Mouse (Mus musculus) forebrain, postnatal 0 days (tissue): Measurements from ENCODE around the gene Evi5l. TPM values are rescaled to one million over a fixed set of nuclear protein-coding genes. Genes with fewer than 3 reads are reported as not detected.

Experiments
- ATAC-seq: fragments of 200-750 bp; cut with Nextera tagmentation; 2 replicates; pipeline ENCODE4 v1.8.0; 2017; ENCODE audit warnings: mild to moderate bottlenecking, moderate library complexity
- DNase-seq: peaks from one replicate; pipeline ENCODE4 v3.0.0-alpha.2; 2015
- H3K27ac ChIP-seq: fragments of 300-500 bp; sonication (generic); 2 replicates; pipeline ENCODE4 v1.5.1; 2014; ENCODE audit warnings: low read depth, mild to moderate bottlenecking, antibody characterized with exemption, low read length, moderate library complexity, mixed read lengths
- H3K27me3 ChIP-seq: fragments of 300-500 bp; sonication (generic); 2 replicates; pipeline ENCODE4 v1.6.1; 2014; ENCODE audit warnings: mild to moderate bottlenecking, low read length, mixed read lengths; ENCODE audit not compliant: insufficient read depth
- H3K36me3 ChIP-seq: fragments of 300-500 bp; sonication (generic); 2 replicates; pipeline ENCODE4 v1.6.1; 2014; ENCODE audit warnings: mild to moderate bottlenecking, moderate library complexity; ENCODE audit not compliant: insufficient read depth
- H3K4me1 ChIP-seq: fragments of 300-500 bp; sonication (generic); 2 replicates; pipeline ENCODE4 v1.6.1; 2014; ENCODE audit warnings: antibody characterized with exemption; ENCODE audit not compliant: insufficient read depth
- H3K4me2 ChIP-seq: fragments of 300-500 bp; sonication (generic); 2 replicates; pipeline ENCODE4 v1.6.1; 2014; ENCODE audit warnings: low read depth, mild to moderate bottlenecking, moderate library complexity
- H3K4me3 ChIP-seq: fragments of 300-500 bp; sonication (generic); 2 replicates; pipeline ENCODE4 v1.5.1; 2014; ENCODE audit warnings: low read depth, low read length, mixed read lengths
- H3K9ac ChIP-seq: fragments of 300-500 bp; sonication (generic); 2 replicates; pipeline ENCODE4 v1.6.1; 2014; ENCODE audit warnings: mild to moderate bottlenecking
- H3K9me3 ChIP-seq: fragments of 300-500 bp; sonication (generic); 2 replicates; pipeline ENCODE4 v1.6.1; 2016; ENCODE audit warnings: low read length
- CTCF ChIP-seq: sonication (generic); IDR thresholded peaks from 2 replicates; pipeline ENCODE4 v1.5.1; 2016; ENCODE audit warnings: antibody characterized with exemption, control low read depth, low read depth
- WGBS: fragments of 180-500 bp; shearing (Covaris S2); extraction: QIAGEN DNeasy Blood & Tissue Kit; methylation state at CpG from one replicate; pipeline ENCODE4 v1.1.7; 2014; 5-methylcytosine and 5-hydroxymethylcytosine counted together
- polyA plus RNA-seq: library from polyadenylated mRNA; unstranded; fragments of >200 nt; fragmentation: Nextera tagmentation; extraction: Ambion mirVana; gene quantifications from 2 replicates; pipeline ENCODE4 v1.2.1, GENCODE M21; 2015
- total RNA-seq: library from RNA; depleted of rRNA; stranded (reverse); fragments of >200 nt; gene quantifications from 2 replicates; pipeline ENCODE4 v1.2.3, GENCODE M21; 2014

The Evi5l gene
- total and polyA plus RNA-seq, 2 experiments from 2014 or later, result 90.3 to 159 TPM

- DNase-seq (no peak), ATAC-seq (no peak)
- no peak overlapping the region for H3K4me3 ChIP-seq
- 65% methylated on average over 4 of the region's 4 CpGs for WGBS
- no peaks in the 10 kb centered on the region for H3K9me3 ChIP-seq
- peaks cover 8% of the 10 kb centered on the region; the same call in 1 of the 2 replicates for H3K4me1 ChIP-seq
- H3K4me2 ChIP-seq, result no peak overlapping the region
- H3K9ac ChIP-seq, result no peak overlapping the region
- H3K27me3 ChIP-seq, result no peaks in the 10 kb centered on the region
- no peaks in the 10 kb centered on the region for H3K36me3 ChIP-seq
- no peak for TF ChIP-seq CTCF
- H3K27ac ChIP-seq, result no peak overlapping the region
These were observed 3.6 kb upstream of the Evi5l start for GRCm38 (mm10) chr8:4162786-4163185.

GRCm38 (mm10) chr8:4165176-4165851 is 1.1 kb upstream of the Evi5l start:
- no peaks in the 10 kb centered on the region; the same call in 1 of the 2 replicates for H3K36me3 ChIP-seq
- WGBS, result 5% methylated on average over 13 of the region's 13 CpGs
- no peak for TF ChIP-seq CTCF
- H3K4me2 ChIP-seq, result peak overlapping the region; percentile 70
- peak overlapping the region; percentile 72 for H3K9ac ChIP-seq
- H3K27me3 ChIP-seq, result no peaks in the 10 kb centered on the region
- peak overlapping the region; percentile 89 for H3K27ac ChIP-seq
- ATAC-seq (no peak; the same call in 1 of the 2 replicates), DNase-seq (no peak)
- H3K9me3 ChIP-seq, result no peaks in the 10 kb centered on the region
- peak overlapping the region; percentile 53 for H3K4me3 ChIP-seq
- peaks cover 29% of the 10 kb centered on the region for H3K4me1 ChIP-seq

- peak; percentile 20 for DNase-seq
- no peaks in the 10 kb centered on the region for H3K27me3 ChIP-seq
- ATAC-seq, result no peak
- peak overlapping the region; percentile 69 for H3K4me2 ChIP-seq
- 8% methylated on average over 10 of the region's 10 CpGs for WGBS
- peaks cover 7% of the 10 kb centered on the region for H3K36me3 ChIP-seq
- H3K4me3 ChIP-seq, result peak overlapping the region; percentile 91
- peak overlapping the region; percentile 92 for H3K9ac ChIP-seq
- H3K27ac ChIP-seq, result peak overlapping the region; percentile 79
- no peaks in the 10 kb centered on the region for H3K9me3 ChIP-seq
- TF ChIP-seq CTCF, result no peak
- peaks cover 29% of the 10 kb centered on the region for H3K4me1 ChIP-seq
These were observed 636 bp downstream of the Evi5l start for GRCm38 (mm10) chr8:4166881-4167525.

- H3K9ac ChIP-seq, result no peak overlapping the region
- TF ChIP-seq CTCF, result no peak
- no peak for DNase-seq
- no peak overlapping the region for H3K27ac ChIP-seq
- no peak overlapping the region for H3K4me3 ChIP-seq
- peak overlapping the region; percentile 69 for H3K4me2 ChIP-seq
- WGBS, result 90% methylated on average over 1 of the region's 1 CpGs
- no peaks in the 10 kb centered on the region for H3K9me3 ChIP-seq
- H3K4me1 ChIP-seq, result peaks cover 29% of the 10 kb centered on the region
- H3K27me3 ChIP-seq, result no peaks in the 10 kb centered on the region
- no peak for ATAC-seq
- peaks cover 7% of the 10 kb centered on the region for H3K36me3 ChIP-seq
These were observed 1.6 kb downstream of the Evi5l start for GRCm38 (mm10) chr8:4167918-4168317.

- Histone ChIP-seq H3K27me3 (no peaks in the 10 kb centered on the region), H3K9ac (no peak overlapping the region), H3K4me2 (no peak overlapping the region), H3K36me3 (peaks cover 13% of the 10 kb centered on the region), H3K4me1 (peaks cover 24% of the 10 kb centered on the region), H3K27ac (no peak overlapping the region), H3K4me3 (no peak overlapping the region), H3K9me3 (no peaks in the 10 kb centered on the region)
- ATAC-seq (no peak), DNase-seq (no peak)
- 78% methylated on average over 3 of the region's 3 CpGs for WGBS
- no peak for TF ChIP-seq CTCF
These were observed 6.1 kb downstream of the Evi5l start for GRCm38 (mm10) chr8:4172486-4172885.

GRCm38 (mm10) chr8:4174018-4174417 is 7.7 kb downstream of the Evi5l start:
- H3K9me3 ChIP-seq, result no peaks in the 10 kb centered on the region
- H3K27ac ChIP-seq, result no peak overlapping the region
- WGBS, result 77% methylated on average over 2 of the region's 2 CpGs
- no peak for TF ChIP-seq CTCF
- peaks cover 24% of the 10 kb centered on the region for H3K36me3 ChIP-seq
- ATAC-seq (no peak), DNase-seq (no peak)
- no peak overlapping the region for H3K4me3 ChIP-seq
- no peak overlapping the region for H3K4me2 ChIP-seq
- H3K4me1 ChIP-seq, result peaks cover 10% of the 10 kb centered on the region
- no peak overlapping the region for H3K9ac ChIP-seq
- no peaks in the 10 kb centered on the region for H3K27me3 ChIP-seq

GRCm38 (mm10) chr8:4183409-4183808 is 17.0 kb downstream of the Evi5l start:
- Histone ChIP-seq H3K36me3 (peaks cover 62% of the 10 kb centered on the region), H3K27me3 (no peaks in the 10 kb centered on the region), H3K9me3 (no peaks in the 10 kb centered on the region), H3K9ac (no peak overlapping the region), H3K4me2 (no peak overlapping the region), H3K4me1 (no peaks in the 10 kb centered on the region), H3K27ac (no peak overlapping the region), H3K4me3 (no peak overlapping the region)
- DNase-seq (no peak), ATAC-seq (no peak)
- 92% methylated on average over 8 of the region's 8 CpGs for WGBS
- no peak for TF ChIP-seq CTCF
